Mouse (Mus musculus): Measurements from ENCODE around the gene Kbtbd13. TPM values are rescaled to one million over a fixed set of nuclear protein-coding genes. Genes with fewer than 3 reads are reported as not detected.
A peak's percentile ranks its signal among the peaks of the same experiment; 100 is the strongest.
"Not testable (repeated sequence)": the region's sequence is repeated elsewhere in the genome, so short reads cannot be mapped to it uniquely, and the experiment has no call there.

The Kbtbd13 gene
- polyA plus RNA-seq, 1 experiment = not detected

DNA sequence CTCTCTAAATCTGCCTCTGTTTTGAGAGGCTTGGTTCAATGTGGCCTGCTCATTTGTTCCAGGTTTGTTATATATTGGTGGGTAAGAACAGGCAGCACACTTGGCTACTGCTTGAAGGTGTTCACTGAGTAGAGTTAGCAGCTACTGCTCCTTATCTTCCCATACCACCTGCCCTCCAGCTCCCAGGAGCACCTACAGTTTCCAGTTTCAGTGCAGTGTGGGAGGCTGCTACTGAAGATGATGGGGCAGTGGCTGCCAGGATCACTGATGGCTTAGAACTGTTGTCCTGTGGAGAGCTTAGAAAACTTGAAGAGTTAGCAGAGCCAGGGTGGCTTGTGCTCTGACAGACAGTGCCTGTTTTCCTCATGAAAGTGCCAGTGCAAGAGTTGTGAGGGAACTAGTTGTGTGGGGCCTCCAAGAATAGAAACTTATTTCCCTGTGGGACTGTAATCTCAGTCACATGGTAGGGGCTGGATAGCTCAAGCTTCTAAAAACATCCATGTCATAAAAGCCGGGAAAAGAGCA lies 32.4 kb downstream of the Kbtbd13 start:
- H3K27ac ChIP-seq (ENCODE audit: control insufficient read depth, insufficient read depth, low read depth, low read length, poor library complexity) = no peak overlapping the region
- H3K4me3 ChIP-seq (replicated peaks; ENCODE audit: control insufficient read depth, low read depth, low read length) = no peak overlapping the region
- 87% methylated on average over 1 of the region's 1 CpGs for WGBS
- no peak for TF ChIP-seq POLR2A (IDR thresholded peaks at IDR 0.05; ENCODE audit: borderline replicate concordance, control insufficient read depth, low read depth, low read length)
- no peak for TF ChIP-seq CTCF (IDR thresholded peaks at IDR 0.05; ENCODE audit: control insufficient read depth, insufficient read depth, low read length)
- no peaks in the 10 kb centered on the region; the same call in 1 of the 2 replicates for H3K4me1 ChIP-seq (ENCODE audit: control insufficient read depth, insufficient read depth, low read length)

DNA sequence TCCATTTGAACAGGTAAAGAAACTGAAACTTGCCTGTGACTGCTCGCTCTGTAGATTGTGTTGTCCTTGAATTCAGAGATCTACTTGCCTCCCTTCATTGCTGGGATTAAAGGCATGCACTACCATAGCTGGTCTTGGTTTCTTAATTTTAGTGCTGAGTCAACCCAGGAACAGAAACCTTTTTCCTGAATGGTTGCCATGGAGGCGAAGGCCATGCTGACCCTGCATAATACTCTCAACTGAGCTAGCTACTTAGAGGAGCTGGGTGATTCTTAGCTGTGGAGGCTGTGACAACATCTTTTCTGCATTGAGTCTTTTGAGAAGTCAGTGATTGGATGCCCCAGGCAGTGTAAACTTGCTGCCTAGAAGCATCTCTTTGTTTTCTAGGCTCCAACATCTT lies 34.5 kb downstream of the Kbtbd13 start:
- H3K27ac ChIP-seq (ENCODE audit: control insufficient read depth, insufficient read depth, low read depth, low read length, poor library complexity) = no peak overlapping the region
- TF ChIP-seq POLR2A (IDR thresholded peaks at IDR 0.05; ENCODE audit: borderline replicate concordance, control insufficient read depth, low read depth, low read length) (no peak), CTCF (IDR thresholded peaks at IDR 0.05; ENCODE audit: control insufficient read depth, insufficient read depth, low read length) (no peak)
- H3K4me1 ChIP-seq (ENCODE audit: control insufficient read depth, insufficient read depth, low read length) = no peaks in the 10 kb centered on the region; the same call in 1 of the 2 replicates
- WGBS = 78% methylated on average over 2 of the region's 2 CpGs
- no peak overlapping the region for H3K4me3 ChIP-seq (replicated peaks; ENCODE audit: control insufficient read depth, low read depth, low read length)

DNA sequence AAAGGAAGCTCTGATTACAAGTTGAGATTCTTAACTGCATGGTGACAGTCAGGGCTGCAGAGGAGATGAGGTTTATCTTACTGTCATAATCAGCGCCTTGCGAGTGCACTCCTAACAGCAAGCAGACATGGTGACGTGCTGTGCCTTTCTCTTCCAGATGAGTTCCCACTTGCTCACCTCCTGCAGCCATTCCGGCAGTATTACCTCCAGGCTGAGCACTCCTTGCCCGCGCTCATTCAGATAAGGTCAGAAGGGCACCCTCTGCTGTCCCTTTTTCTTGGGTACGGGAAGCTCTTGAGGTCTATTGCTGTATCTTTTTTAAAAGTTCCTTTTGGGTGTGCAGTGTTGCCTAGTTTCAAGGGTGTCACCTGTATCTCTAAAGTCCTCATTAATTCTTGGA lies 34.9 kb downstream of the Kbtbd13 start:
- Histone ChIP-seq H3K27ac (ENCODE audit: control insufficient read depth, insufficient read depth, low read depth, low read length, poor library complexity) (no peak overlapping the region), H3K4me1 (ENCODE audit: control insufficient read depth, insufficient read depth, low read length) (no peaks in the 10 kb centered on the region; the same call in 1 of the 2 replicates), H3K4me3 (replicated peaks; ENCODE audit: control insufficient read depth, low read depth, low read length) (no peak overlapping the region)
- TF ChIP-seq POLR2A (IDR thresholded peaks at IDR 0.05; ENCODE audit: borderline replicate concordance, control insufficient read depth, low read depth, low read length) (no peak), CTCF (IDR thresholded peaks at IDR 0.05; ENCODE audit: control insufficient read depth, insufficient read depth, low read length) (no peak)
- 86% methylated on average over 7 of the region's 7 CpGs for WGBS

DNA sequence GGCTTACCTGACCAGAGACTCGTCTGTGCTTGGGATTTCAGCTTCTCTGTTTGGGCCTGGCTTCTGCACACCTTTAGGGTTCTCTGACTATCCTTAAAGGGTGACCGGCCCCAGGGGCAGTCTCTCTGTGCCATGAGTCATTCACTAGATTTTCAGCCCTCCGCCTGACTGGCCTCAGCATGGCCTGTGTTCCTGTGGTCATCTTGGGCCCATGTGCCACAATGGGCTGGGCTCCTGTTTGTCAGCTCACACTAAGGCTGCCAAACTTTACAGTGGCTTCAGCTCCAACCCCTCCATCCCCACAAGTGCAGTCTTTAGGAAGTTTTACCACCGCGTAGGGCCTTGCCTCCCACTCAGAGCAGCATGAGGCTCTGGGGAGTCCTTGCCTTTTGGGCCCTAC lies 38.2 kb downstream of the Kbtbd13 start:
- H3K4me3 ChIP-seq (replicated peaks; ENCODE audit: control insufficient read depth, low read depth, low read length) = no peak overlapping the region
- TF ChIP-seq CTCF (IDR thresholded peaks at IDR 0.05; ENCODE audit: control insufficient read depth, insufficient read depth, low read length) (no peak), POLR2A (IDR thresholded peaks at IDR 0.05; ENCODE audit: borderline replicate concordance, control insufficient read depth, low read depth, low read length) (no peak)
- H3K4me1 ChIP-seq (ENCODE audit: control insufficient read depth, insufficient read depth, low read length) = no peaks in the 10 kb centered on the region
- H3K27ac ChIP-seq (ENCODE audit: control insufficient read depth, insufficient read depth, low read depth, low read length, poor library complexity) = no peak overlapping the region
- WGBS = 85% methylated on average over 5 of the region's 5 CpGs

DNA sequence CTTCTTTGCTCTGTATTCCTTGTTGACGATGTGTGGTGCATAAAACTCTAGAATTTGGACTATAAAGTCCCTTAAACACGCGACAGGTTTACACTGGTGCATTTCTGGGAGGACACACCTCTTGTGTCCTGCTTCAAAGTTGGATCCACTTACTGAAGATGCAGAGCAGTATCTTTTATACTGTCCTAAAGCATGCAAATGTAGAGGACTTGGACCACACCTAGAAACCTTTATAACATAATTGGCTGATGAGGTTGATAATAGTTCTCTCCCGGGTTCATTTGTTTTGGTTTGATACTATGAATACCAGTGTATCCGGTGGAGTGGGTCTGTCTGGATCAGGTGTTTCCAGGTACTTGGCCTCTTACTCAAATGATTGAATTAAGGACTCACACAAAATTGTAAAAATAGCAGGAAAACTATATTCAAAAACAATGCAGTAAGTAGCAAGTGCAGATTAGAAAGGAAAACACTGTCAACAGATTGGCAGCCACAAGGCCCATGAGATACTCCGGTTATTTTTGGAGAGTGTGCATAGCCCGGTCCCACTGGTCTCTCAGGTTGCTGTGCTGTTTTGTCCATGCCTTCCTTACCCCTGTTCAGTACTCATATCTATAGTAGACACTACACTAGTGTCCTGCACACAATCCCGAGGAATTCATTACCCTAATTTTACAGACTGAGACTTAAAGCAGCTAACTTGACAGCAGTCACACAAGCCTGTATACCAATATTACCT lies 44.2 kb downstream of the Kbtbd13 start:
- TF ChIP-seq CTCF (IDR thresholded peaks at IDR 0.05; ENCODE audit: control insufficient read depth, insufficient read depth, low read length) (no peak), POLR2A (IDR thresholded peaks at IDR 0.05; ENCODE audit: borderline replicate concordance, control insufficient read depth, low read depth, low read length) (no peak)
- Histone ChIP-seq H3K4me1 (ENCODE audit: control insufficient read depth, insufficient read depth, low read length) (no peaks in the 10 kb centered on the region; the same call in 1 of the 2 replicates), H3K4me3 (replicated peaks; ENCODE audit: control insufficient read depth, low read depth, low read length) (peak overlapping the region; percentile 81), H3K27ac (ENCODE audit: control insufficient read depth, insufficient read depth, low read depth, low read length, poor library complexity) (peak overlapping the region; percentile 93; the same call in 1 of the 2 replicates)
- WGBS = 30% methylated on average over 8 of the region's 8 CpGs

DNA sequence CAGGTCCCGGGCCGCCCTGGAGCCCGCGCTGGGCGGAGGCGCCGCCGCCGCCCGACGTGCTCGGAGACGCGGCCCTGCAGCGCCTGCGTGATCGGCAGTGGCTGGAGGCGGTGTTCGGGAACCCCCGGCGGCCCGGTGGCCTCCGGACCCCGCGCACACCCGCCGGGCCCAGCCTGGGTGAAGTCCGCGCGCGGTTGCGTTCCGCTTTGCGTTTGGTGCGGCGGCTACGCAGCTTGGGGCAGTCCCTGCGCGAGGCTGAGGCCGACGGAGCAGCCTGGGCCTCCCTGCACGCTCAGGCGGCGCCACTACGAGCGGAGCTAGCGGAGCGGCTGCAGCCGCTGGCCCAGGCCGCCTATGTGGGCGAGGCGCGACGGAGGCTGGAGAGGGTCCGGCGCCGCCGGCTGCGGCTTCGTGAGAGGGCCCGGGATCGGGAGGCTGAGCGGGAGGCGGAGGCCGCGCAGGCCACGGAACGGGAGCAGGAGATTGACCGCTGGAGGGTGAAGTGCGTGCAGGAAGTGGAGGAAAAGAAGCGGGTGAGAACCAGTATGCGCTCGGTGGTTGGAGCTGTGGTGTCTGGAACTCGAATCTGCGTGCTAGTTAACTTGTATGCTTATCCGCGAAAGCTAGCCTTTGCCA lies 44.9 kb downstream of the Kbtbd13 start:
- 1% methylated on average over 75 of the region's 77 CpGs for WGBS
- Histone ChIP-seq H3K4me1 (ENCODE audit: control insufficient read depth, insufficient read depth, low read length) (no peaks in the 10 kb centered on the region; the same call in 1 of the 2 replicates), H3K4me3 (replicated peaks; ENCODE audit: control insufficient read depth, low read depth, low read length) (peak overlapping the region; percentile 81), H3K27ac (ENCODE audit: control insufficient read depth, insufficient read depth, low read depth, low read length, poor library complexity) (peak overlapping the region; percentile 93)
- TF ChIP-seq POLR2A (IDR thresholded peaks at IDR 0.05; ENCODE audit: borderline replicate concordance, control insufficient read depth, low read depth, low read length) (peak; percentile 42; the same call in 1 of the 2 replicates), CTCF (IDR thresholded peaks at IDR 0.05; ENCODE audit: control insufficient read depth, insufficient read depth, low read length) (no peak)

DNA sequence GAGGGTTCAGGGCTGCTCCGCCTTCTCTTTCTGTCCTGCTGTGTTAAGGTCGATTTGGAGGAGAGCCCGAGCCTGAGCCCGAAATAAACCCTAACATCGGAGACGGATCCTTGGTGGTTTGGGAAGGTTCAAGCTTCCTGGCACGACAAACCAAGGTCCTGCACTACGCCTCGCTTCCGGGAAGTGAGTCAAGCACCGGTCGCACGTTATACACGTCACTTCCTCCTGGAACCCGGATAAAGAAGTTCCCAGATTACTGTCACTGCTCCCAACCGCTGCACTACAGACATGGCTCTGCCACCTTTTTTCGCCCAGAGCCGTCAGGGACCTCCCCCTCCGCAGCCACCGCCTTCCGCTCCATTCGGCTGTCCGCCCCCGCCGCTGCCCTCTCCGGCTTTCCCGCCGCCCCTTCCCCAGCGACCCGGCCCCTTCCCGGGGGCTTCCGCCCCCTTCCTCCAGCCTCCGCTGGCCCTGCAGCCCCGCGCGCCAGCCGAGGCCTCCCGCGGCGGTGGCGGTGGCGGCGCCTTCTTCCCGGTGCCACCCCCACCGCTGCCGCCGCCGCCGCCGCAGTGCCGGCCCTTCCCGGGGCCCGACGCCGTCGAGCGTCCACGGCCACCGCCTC lies 45.5 kb downstream of the Kbtbd13 start, which contains the start of gene Pdcd7:
TSS of gene Pdcd7 (plus strand) at position 251 of the 622 bp plus-strand sequence.
- Histone ChIP-seq H3K4me1 (ENCODE audit: control insufficient read depth, insufficient read depth, low read length) (no peaks in the 10 kb centered on the region; the same call in 1 of the 2 replicates), H3K4me3 (replicated peaks; ENCODE audit: control insufficient read depth, low read depth, low read length) (peak within 1 kb of the TSS; percentile 81), H3K27ac (ENCODE audit: control insufficient read depth, insufficient read depth, low read depth, low read length, poor library complexity) (peak within 1 kb of the TSS; percentile 93)
- WGBS = 1% methylated on average over 59 of the region's 59 CpGs
- TF ChIP-seq CTCF (IDR thresholded peaks at IDR 0.05; ENCODE audit: control insufficient read depth, insufficient read depth, low read length) = no peak
- peak; percentile 69 for TF ChIP-seq POLR2A (IDR thresholded peaks at IDR 0.05; ENCODE audit: borderline replicate concordance, control insufficient read depth, low read depth, low read length)

DNA sequence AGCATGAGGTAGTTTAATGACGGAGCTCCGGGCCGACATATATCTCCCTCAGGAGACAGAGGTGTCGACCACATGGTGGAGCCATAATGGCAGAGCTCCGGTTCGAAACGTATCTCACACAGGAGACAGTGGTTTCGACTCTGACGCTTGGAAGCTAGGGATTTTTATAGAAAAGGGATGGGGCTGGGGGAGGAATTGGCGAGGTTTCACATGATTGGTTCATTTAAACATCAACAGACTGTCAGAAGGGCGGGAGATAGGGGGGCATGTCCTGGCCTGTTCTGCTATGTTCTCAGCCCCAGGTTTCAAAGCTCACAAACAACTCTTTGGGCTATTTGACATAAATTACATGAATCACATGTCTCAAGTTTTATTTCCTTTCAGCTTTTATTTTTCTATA lies 46.0 kb downstream of the Kbtbd13 start:
- Histone ChIP-seq H3K27ac (ENCODE audit: control insufficient read depth, insufficient read depth, low read depth, low read length, poor library complexity) (0 out of 2 replicates have a peak overlapping the region, but pooled peaks have one; percentile 5), H3K4me3 (replicated peaks; ENCODE audit: control insufficient read depth, low read depth, low read length) (peak overlapping the region; percentile 63)
- H3K4me1 ChIP-seq (ENCODE audit: control insufficient read depth, insufficient read depth, low read length) = not testable (repeated sequence)
- 68% methylated on average over 11 of the region's 11 CpGs for WGBS
